Mouse (Mus musculus): ENCODE results near the gene Mknk2.

GRCm38 (mm10) chr10:80705479-80705878 is 27.6 kb upstream of the Mknk2 start:
- TF ChIP-seq EP300 (IDR thresholded peaks at IDR 0.05; ENCODE audit: insufficient read depth, low read depth, low read length) = no peak
- TF ChIP-seq CTCF (IDR thresholded peaks at IDR 0.05; ENCODE audit: low read depth, low read length) = no peak

Data from ES-Bruce4 (cell line).